In the genomic region with DNA sequence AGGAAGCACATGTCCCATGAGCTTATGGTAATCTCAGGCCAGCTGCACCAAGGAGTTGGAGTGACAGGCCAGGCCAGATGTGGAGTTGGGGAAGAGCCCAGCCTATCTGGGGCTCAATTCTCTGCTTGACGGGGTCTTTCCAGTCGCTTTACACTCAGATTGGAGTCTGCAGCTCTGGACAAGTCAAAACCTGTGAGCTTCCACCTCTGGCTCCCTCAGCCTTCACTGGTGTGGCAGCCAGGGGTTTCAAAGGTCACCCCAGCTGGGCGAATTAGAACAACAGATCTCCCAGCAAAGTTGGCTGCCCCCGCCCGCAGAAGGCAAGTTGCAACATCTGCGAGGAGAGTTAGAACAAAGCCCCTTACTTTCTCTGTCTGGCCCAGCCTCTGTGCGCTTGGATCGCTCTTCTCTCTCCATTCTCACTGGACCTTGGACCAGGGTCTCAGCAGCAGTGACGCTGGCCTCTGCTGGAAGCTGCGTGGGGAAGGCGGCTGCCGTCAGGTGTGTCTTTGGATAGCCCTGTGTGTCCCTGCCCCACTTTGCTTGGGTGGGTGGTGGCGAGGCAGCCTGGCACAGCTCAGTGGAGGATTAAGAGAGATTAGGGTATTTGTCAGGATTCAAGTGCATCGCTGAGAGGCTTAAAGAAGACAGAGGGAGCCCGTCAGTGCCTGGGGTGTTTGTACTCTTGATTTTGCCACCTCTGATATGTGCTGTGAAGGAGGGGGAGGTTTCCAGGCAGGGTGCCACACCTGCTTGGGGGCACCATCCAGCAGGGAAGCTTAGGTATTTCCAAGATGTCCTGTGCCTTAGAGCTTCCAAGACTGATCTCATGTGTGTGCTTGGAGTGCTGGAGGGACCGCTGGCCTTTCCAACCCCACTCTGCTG, we compare ENCODE assay signal across 8 mouse cellular contexts.
A peak's percentile ranks its signal among the peaks of the same experiment; 100 is the strongest.
DNase-seq lines count a peak whose midpoint lies in the region; ATAC-seq lines count a peak whose summit lies in the region.

No protein-coding gene starts in this region.

- H3K9me3 ChIP-seq in heart, embryonic 16.5 days (replicated peaks; ENCODE audit: control insufficient read depth, low read length): 0 out of 2 replicates have a peak, but pooled peaks cover 2% of the 10 kb centered on the region
- no peaks in the 10 kb centered on the region for H3K9me3 ChIP-seq in midbrain, embryonic 12.5 days

- H3K27ac ChIP-seq in heart, embryonic 16.5 days (ENCODE audit: low read length): 0 out of 2 replicates have a peak overlapping the region, but pooled peaks have one; percentile 43
- H3K27ac ChIP-seq in midbrain, embryonic 12.5 days (replicated peaks): no peak overlapping the region

- H3K9ac ChIP-seq in heart, embryonic 16.5 days (ENCODE audit: low read length): no peak overlapping the region
- no peak overlapping the region for H3K9ac ChIP-seq in midbrain, embryonic 12.5 days (replicated peaks)

- no peaks in the 10 kb centered on the region for H3K36me3 ChIP-seq in heart, embryonic 16.5 days (ENCODE audit: control insufficient read depth, insufficient read depth)
- no peaks in the 10 kb centered on the region for H3K36me3 ChIP-seq in midbrain, embryonic 12.5 days

- DNase-seq in testis, postnatal 14 days (ENCODE audit: low spot score): peak; percentile 8
- no peak for DNase-seq in testis, postnatal 10 days (ENCODE audit: low spot score)
- DNase-seq in kidney, postnatal 4 days: peak; percentile 33 to 48
- no peak for DNase-seq in layer of hippocampus, adult 9-11 months
- DNase-seq in spleen, postnatal 14 days (ENCODE audit: low spot score in 2 of 2): no peak
- DNase-seq in natural killer cell, adult 2 months (ENCODE audit: low spot score in 2 of 2): no peak

- 0 out of 2 replicates have a peak, but pooled peaks cover 4% of the 10 kb centered on the region for H3K27me3 ChIP-seq in heart, embryonic 16.5 days (ENCODE audit: control insufficient read depth, insufficient read depth, low read length)
- peaks cover 21% of the 10 kb centered on the region for H3K27me3 ChIP-seq in midbrain, embryonic 12.5 days

- ATAC-seq in heart, embryonic 16.5 days (replicated peaks; ENCODE audit: extremely low read depth, insufficient read depth, low FRiP score): peak; percentile 49; the same call in 1 of the 2 replicates
- no peak for ATAC-seq in midbrain, embryonic 12.5 days (ENCODE audit: low FRiP score, low read depth)

- H3K4me1 ChIP-seq in heart, embryonic 16.5 days (ENCODE audit: control insufficient read depth, insufficient read depth, low read length): peaks cover 5% of the 10 kb centered on the region
- H3K4me1 ChIP-seq in midbrain, embryonic 12.5 days: peaks cover 18% of the 10 kb centered on the region

- peak overlapping the region; percentile 27; the same call in 1 of the 2 replicates for H3K4me2 ChIP-seq in heart, embryonic 16.5 days (ENCODE audit: low read depth, low read length)
- H3K4me2 ChIP-seq in midbrain, embryonic 12.5 days (replicated peaks): peak overlapping the region; percentile 41

- H3K4me3 ChIP-seq in heart, embryonic 16.5 days (ENCODE audit: low read length): no peak overlapping the region; the same call in 1 of the 2 replicates
- no peak overlapping the region for H3K4me3 ChIP-seq in midbrain, embryonic 12.5 days

- WGBS in heart, embryonic 16.5 days: 27% methylated on average over 16 of the region's 16 CpGs
- WGBS in midbrain, embryonic 12.5 days: 7% methylated on average over 16 of the region's 16 CpGs

Comparison
In these comparisons a context has a peak if more than half of its experiments do, and no peak if none do; other contexts are left out.
1. DNase-seq: peak in testis, postnatal 14 days (single experiment) and kidney, postnatal 4 days (2 of 2); none in testis, postnatal 10 days (single experiment), layer of hippocampus, adult 9-11 months (single experiment), spleen, postnatal 14 days (0 of 2) and natural killer cell, adult 2 months (0 of 2).